Mouse (Mus musculus) C2C12 (cell line): ENCODE measurements at regions not wholly inside any gene's neighbourhood (a gene's known extent, or its start where the extent isn't known, plus 50 kb on each side); places are given as distances from the start of the nearest gene placed in this dataset.

Source experiments
- H3K27me3 ChIP-seq: one replicate; pipeline ENCODE4 v1.6.1; 2011; ENCODE audit not compliant: control insufficient read depth, insufficient read depth, insufficient read length
- H3K36me3 ChIP-seq: one replicate; pipeline ENCODE4 v1.6.1; 2011; ENCODE audit not compliant: control insufficient read depth, insufficient read depth
- H3K4me3 ChIP-seq: one replicate; pipeline ENCODE4 v1.5.1; 2011; ENCODE audit warnings: mild to moderate bottlenecking, control low read depth; ENCODE audit not compliant: poor library complexity, insufficient read depth, severe bottlenecking
- H3K79me2 ChIP-seq: one replicate; pipeline ENCODE4 v1.6.1; 2011; ENCODE audit not compliant: control insufficient read depth, insufficient read depth
- H3K79me3 ChIP-seq: one replicate; pipeline ENCODE4 v1.6.1; 2011; ENCODE audit warnings: low read depth, control low read depth
- H3ac ChIP-seq: one replicate; pipeline ENCODE3; 2011; ENCODE audit warnings: low read depth; ENCODE audit not compliant: control insufficient read depth, insufficient read length
- CEBPB ChIP-seq: IDR thresholded peaks from one replicate; pipeline ENCODE4 v1.6.1; 2011; ENCODE audit warnings: low read depth, mild to moderate bottlenecking, control low read depth, moderate library complexity
- CTCF ChIP-seq: IDR thresholded peaks from one replicate; pipeline ENCODE4 v1.5.1; 2011; ENCODE audit not compliant: control insufficient read depth, insufficient read depth, insufficient read length
- FOSL1 ChIP-seq: IDR thresholded peaks from one replicate; pipeline ENCODE4 v1.8.0; 2011; ENCODE audit warnings: mild to moderate bottlenecking, low read length; ENCODE audit not compliant: poor library complexity, insufficient read depth, severe bottlenecking
- MAX ChIP-seq: IDR thresholded peaks from one replicate; pipeline ENCODE4 v1.6.1; 2011; ENCODE audit warnings: mild to moderate bottlenecking, control low read depth
- MYOD1 ChIP-seq: IDR thresholded peaks from one replicate; pipeline ENCODE4 v1.6.1; 2011; ENCODE audit warnings: low read depth; ENCODE audit not compliant: control insufficient read depth, insufficient read length
- MYOG ChIP-seq: IDR thresholded peaks from one replicate; pipeline ENCODE4 v1.6.1; 2011; ENCODE audit not compliant: control insufficient read depth, insufficient read length; ENCODE audit errors: extremely low read depth
- USF1 ChIP-seq: IDR thresholded peaks from one replicate; pipeline ENCODE4 v1.6.1; 2011; ENCODE audit warnings: low read depth, mild to moderate bottlenecking, control low read depth, moderate library complexity

DNA sequence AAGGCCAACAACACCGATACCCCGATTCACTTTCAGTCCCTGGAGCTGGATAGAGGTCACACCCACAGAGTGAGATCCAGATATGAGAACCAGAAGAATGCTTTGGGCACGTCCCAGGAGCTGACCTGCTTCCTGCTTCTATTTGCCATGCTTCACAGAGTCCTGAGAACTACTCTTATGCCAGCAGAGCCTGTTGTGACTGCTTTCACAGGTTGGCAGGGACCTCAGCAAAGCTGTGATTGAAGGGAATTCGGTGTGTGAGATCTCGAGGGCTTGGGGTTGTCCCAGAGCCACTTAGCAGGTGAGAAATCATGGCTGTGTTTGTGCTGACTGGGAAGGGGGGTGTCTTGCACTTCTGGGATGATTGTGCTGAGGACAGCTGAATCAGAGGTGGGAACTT is 197.5 kb upstream of the Kif2a start:
- Histone ChIP-seq H3K79me3 (no peaks in the 10 kb centered on the region), H3K4me3 (no peak overlapping the region), H3K79me2 (no peaks in the 10 kb centered on the region), H3K36me3 (no peaks in the 10 kb centered on the region), H3K27me3 (no peaks in the 10 kb centered on the region), H3ac (no peak overlapping the region)
- TF ChIP-seq USF1 (no peak), MYOG (no peak), CEBPB (no peak)

DNA sequence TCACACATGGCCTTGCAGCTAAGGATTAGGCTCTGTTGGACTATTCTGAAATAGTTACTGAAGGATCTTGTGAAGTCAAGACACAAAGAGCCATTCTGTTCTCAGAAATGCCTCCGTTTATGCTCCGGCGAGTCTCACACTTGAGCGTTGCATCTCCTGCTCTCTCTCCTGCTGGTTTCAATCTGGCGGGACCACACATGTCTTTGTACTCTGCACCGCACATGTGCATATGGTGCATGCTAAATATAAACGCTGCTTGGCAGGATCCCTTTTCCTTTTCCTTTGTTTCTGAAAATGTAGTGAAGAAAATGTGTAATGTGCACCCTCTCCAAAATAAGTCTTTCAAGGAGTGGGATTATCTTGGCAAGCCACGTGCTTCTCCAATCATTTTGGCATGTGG is 196.4 kb upstream of the Kif2a start:
- H3K27me3 ChIP-seq, result no peaks in the 10 kb centered on the region
- H3K79me3 ChIP-seq, result no peaks in the 10 kb centered on the region
- H3K4me3 ChIP-seq, result no peak overlapping the region
- no peaks in the 10 kb centered on the region for H3K79me2 ChIP-seq
- no peak overlapping the region for H3ac ChIP-seq
- TF ChIP-seq CEBPB (no peak), MYOD1 (no peak), USF1 (no peak), CTCF (no peak), FOSL1 (no peak)
- no peaks in the 10 kb centered on the region for H3K36me3 ChIP-seq

DNA sequence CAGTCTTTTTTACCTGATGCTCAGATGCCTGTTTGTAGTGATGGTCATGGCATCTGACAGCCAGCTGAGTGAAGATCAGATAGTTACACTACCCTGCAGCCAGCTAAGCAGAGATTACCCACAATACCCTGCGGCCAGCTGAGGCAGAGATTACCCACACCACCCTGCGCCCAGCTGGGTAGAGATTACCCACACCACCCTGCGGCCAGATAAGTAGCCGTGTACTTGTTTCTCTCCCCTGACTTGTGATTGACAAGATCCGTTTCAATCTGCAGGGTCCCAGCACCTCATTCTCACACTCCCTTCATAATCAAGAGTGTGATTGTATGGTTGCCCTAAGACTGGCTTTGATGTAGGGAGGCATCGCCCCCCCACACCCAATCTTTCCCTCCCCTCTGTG is 195.9 kb upstream of the Kif2a start:
- Histone ChIP-seq H3ac (no peak overlapping the region), H3K36me3 (no peaks in the 10 kb centered on the region), H3K79me2 (no peaks in the 10 kb centered on the region), H3K79me3 (no peaks in the 10 kb centered on the region), H3K27me3 (no peaks in the 10 kb centered on the region), H3K4me3 (no peak overlapping the region)
- TF ChIP-seq MYOG, result no peak
- TF ChIP-seq MYOD1, result no peak
- TF ChIP-seq FOSL1, result no peak
- no peak for TF ChIP-seq CEBPB
- no peak for TF ChIP-seq CTCF
- no peak for TF ChIP-seq USF1
- no peak for TF ChIP-seq MAX

DNA sequence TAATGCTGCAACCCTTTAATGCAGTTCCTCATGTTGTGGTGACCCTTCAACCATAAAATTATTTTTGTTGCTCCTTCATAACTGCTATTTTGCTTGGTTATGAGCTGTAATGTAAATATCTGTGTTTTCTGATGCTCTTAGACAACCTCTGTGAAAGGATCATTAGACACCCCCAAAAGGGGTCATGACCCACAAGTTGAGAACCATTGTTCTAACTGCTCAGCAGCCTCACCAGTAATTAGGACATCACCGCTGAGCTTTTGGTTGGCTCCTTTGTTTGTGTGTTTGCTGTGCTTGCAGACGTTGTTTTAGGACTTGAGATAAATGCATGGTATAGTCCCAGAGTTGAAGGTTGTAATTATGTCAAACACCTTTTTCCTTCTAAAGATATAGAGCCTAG is 191.4 kb upstream of the Kif2a start:
- no peak for TF ChIP-seq MYOG
- TF ChIP-seq MAX, result no peak
- no peak for TF ChIP-seq MYOD1
- TF ChIP-seq FOSL1, result no peak
- TF ChIP-seq USF1, result no peak
- no peak for TF ChIP-seq CEBPB
- TF ChIP-seq CTCF, result no peak
- no peak overlapping the region for H3ac ChIP-seq
- no peak overlapping the region for H3K4me3 ChIP-seq
- H3K79me2 ChIP-seq, result no peaks in the 10 kb centered on the region
- no peaks in the 10 kb centered on the region for H3K79me3 ChIP-seq
- no peaks in the 10 kb centered on the region for H3K36me3 ChIP-seq
- H3K27me3 ChIP-seq, result no peaks in the 10 kb centered on the region

DNA sequence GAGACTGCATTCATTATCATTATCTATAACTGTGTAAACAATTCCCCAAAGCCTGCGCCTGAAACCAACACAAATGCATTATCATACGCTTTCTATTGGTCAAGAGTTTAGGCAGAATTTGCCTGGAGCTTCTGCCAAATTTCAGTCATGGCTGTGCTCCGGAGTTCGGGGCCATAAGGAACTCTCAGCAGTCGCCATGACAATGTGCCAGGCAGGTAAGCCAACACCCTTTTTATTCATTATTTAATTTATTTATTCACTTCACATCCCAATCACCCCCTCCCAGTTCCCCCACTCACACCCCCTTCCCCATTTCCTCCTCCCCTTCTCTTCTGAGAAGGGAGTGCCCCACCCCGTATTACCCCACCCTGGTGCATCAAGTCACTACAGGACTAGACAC is 188.8 kb upstream of the Kif2a start:
- Histone ChIP-seq H3K4me3 (no peak overlapping the region), H3K36me3 (no peaks in the 10 kb centered on the region), H3K27me3 (no peaks in the 10 kb centered on the region), H3K79me2 (no peaks in the 10 kb centered on the region), H3ac (no peak overlapping the region), H3K79me3 (no peaks in the 10 kb centered on the region)
- TF ChIP-seq USF1 (no peak), CTCF (no peak), CEBPB (no peak), MAX (no peak), MYOD1 (no peak), MYOG (no peak), FOSL1 (no peak)

DNA sequence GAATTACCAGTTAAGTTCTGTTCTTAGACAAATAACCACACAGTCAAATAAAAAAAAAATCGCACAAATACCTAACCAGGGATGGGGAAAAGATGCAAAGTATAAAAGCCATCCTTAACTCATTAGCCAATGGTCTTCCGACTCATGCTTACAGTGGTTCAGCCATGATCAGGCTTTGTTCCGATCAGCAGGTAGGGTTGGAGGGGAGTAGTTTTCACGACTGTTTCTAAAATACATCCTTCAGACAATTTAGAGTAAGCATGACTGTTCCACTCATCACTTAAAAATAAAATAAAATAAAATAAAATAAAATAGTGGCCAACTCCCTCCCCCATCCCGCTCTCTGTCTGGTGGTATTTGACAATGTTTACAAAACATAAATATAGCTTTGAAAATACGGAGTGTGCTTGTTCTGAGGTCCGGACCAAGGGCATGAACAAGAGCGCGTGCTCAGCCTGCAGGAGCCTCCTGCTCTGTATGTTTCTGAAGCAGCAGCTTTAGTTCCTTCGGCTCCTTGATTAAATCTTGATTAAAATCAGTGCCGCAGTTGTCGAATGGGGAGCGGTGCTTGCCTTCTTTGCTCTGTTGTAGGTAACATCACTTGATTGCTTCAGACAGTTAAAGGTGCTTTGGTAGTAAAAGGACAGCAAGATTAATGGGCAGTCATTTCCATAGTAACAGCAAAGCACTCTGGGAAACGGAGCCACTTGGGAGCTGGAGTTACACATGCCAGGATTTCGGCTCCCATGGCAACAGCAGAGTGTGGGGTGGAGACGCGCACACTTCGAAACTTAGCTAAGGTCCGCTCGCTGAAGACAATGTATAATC is 185.6 kb upstream of the Kif2a start:
- H3K79me2 ChIP-seq, result no peaks in the 10 kb centered on the region
- no peak overlapping the region for H3ac ChIP-seq
- H3K79me3 ChIP-seq, result no peaks in the 10 kb centered on the region
- no peak for TF ChIP-seq FOSL1
- no peak for TF ChIP-seq CTCF
- no peak for TF ChIP-seq MYOG
- no peak for TF ChIP-seq CEBPB
- TF ChIP-seq USF1, result no peak
- TF ChIP-seq MAX, result no peak
- TF ChIP-seq MYOD1, result no peak
- no peak overlapping the region for H3K4me3 ChIP-seq
- no peaks in the 10 kb centered on the region for H3K27me3 ChIP-seq
- H3K36me3 ChIP-seq, result no peaks in the 10 kb centered on the region
